Mouse (Mus musculus) CH12.LX (cell line): ENCODE measurements around the gene Rpp25l. TPM values are rescaled to one million over a fixed set of nuclear protein-coding genes. Genes with fewer than 3 reads are reported as not detected.

Source experiments
- DNase-seq: peaks from one replicate; pipeline ENCODE4 v3.0.0-alpha.2; 2013; ENCODE audit errors: extremely low read depth
- H3K27ac ChIP-seq: 2 replicates; pipeline ENCODE4 v1.5.1; 2012; ENCODE audit warnings: low read depth, mild to moderate bottlenecking, control low read depth, moderate library complexity; ENCODE audit not compliant: insufficient read depth
- H3K27me3 ChIP-seq: replicated peaks from 2 replicates; pipeline ENCODE3; 2012; ENCODE audit warnings: inconsistent platforms
- H3K36me3 ChIP-seq, 2 experiments: replicated peaks in 1 of 2; 2 replicates each; pipeline versions ENCODE3 to v1.6.1; 2012; ENCODE audit warnings: inconsistent platforms in 1 of 2, low read length in 1 of 2, mild to moderate bottlenecking in 1 of 2, mixed read lengths in 1 of 2, moderate library complexity in 1 of 2; ENCODE audit not compliant: control insufficient read depth in 1 of 2, insufficient read depth in 1 of 2
- H3K4me1 ChIP-seq, 2 experiments: 2 replicates each; pipeline ENCODE4 v1.6.1; 2012; ENCODE audit warnings: inconsistent platforms in 1 of 2, moderate library complexity in 1 of 2; ENCODE audit not compliant: insufficient read depth in 2 of 2, control insufficient read depth in 1 of 2
- H3K4me2 ChIP-seq: 2 replicates; pipeline ENCODE4 v1.6.1; 2012; ENCODE audit warnings: low read depth, mild to moderate bottlenecking, control low read depth; ENCODE audit not compliant: poor library complexity, insufficient read depth, severe bottlenecking
- H3K4me3 ChIP-seq, 3 experiments: fragments of 150-350 bp in 1 of 3; sonication (generic) in 1 of 3; replicated peaks in 1 of 3; 2 replicates each; pipeline versions ENCODE3 to v1.5.1; 2011 to 2012; ENCODE audit warnings: low read depth in 2 of 3, low read length in 2 of 3, mild to moderate bottlenecking in 2 of 3, moderate library complexity in 2 of 3, control low read depth in 1 of 3, improper control_type of control experiment in 1 of 3, inconsistent platforms in 1 of 3, mixed read lengths in 1 of 3; ENCODE audit not compliant: poor library complexity in 1 of 3
- H3K79me2 ChIP-seq: replicated peaks from 2 replicates; pipeline ENCODE4 v1.6.1; 2012; ENCODE audit warnings: mild to moderate bottlenecking, moderate library complexity; ENCODE audit not compliant: control insufficient read depth, poor library complexity, insufficient read depth, severe bottlenecking; ENCODE audit errors: extremely low read depth
- H3K9ac ChIP-seq: 2 replicates; pipeline ENCODE4 v1.6.1; 2012; ENCODE audit warnings: low read depth, mild to moderate bottlenecking, control low read depth, moderate library complexity; ENCODE audit not compliant: insufficient read depth
- H3K9me3 ChIP-seq: replicated peaks from 2 replicates; pipeline ENCODE3; 2012; ENCODE audit warnings: low read length, inconsistent platforms, mixed read lengths
- BHLHE40 ChIP-seq: IDR thresholded peaks from 2 replicates; pipeline ENCODE4 v1.6.1; 2011; ENCODE audit warnings: mild to moderate bottlenecking, low read depth, low read length, improper control_type of control experiment
- CHD2 ChIP-seq: IDR thresholded peaks from 2 replicates; pipeline ENCODE4 v1.6.1; 2011; ENCODE audit warnings: low read length, improper control_type of control experiment
- CTCF ChIP-seq, 2 experiments: IDR thresholded peaks in 1 of 2; conservative IDR thresholded peaks in 1 of 2; 2 replicates each; pipeline ENCODE4 v1.5.1; 2011 to 2012; ENCODE audit warnings: low read depth in 2 of 2, low read length in 2 of 2, improper control_type of control experiment in 1 of 2, inconsistent platforms in 1 of 2, mild to moderate bottlenecking in 1 of 2, moderate library complexity in 1 of 2
- E2F4 ChIP-seq: IDR thresholded peaks from 2 replicates; pipeline ENCODE4 v1.6.1; 2011; ENCODE audit warnings: low read depth, low read length, improper control_type of control experiment; ENCODE audit not compliant: insufficient replicate concordance
- ELF1 ChIP-seq: IDR thresholded peaks from 2 replicates; pipeline ENCODE4 v1.6.1; 2014; ENCODE audit warnings: low read depth, mild to moderate bottlenecking, inconsistent platforms, low read length, improper control_type of control experiment
- EP300 ChIP-seq: IDR thresholded peaks from 2 replicates; pipeline ENCODE4 v1.6.1; 2011; ENCODE audit warnings: low read length, improper control_type of control experiment
- ETS1 ChIP-seq: conservative IDR thresholded peaks from 2 replicates; pipeline ENCODE4 v1.6.1; 2012; ENCODE audit warnings: low read depth, mild to moderate bottlenecking, inconsistent platforms, low read length, improper control_type of control experiment, moderate library complexity
- GABPA ChIP-seq: IDR thresholded peaks from 2 replicates; pipeline ENCODE4 v1.6.1; 2012; ENCODE audit warnings: low read depth, low read length, improper control_type of control experiment, inconsistent platforms; ENCODE audit not compliant: insufficient replicate concordance
- HCFC1 ChIP-seq: IDR thresholded peaks from 2 replicates; pipeline ENCODE4 v1.6.1; 2012; ENCODE audit warnings: low read depth, mild to moderate bottlenecking, inconsistent platforms, low read length, improper control_type of control experiment
- JUN ChIP-seq: IDR thresholded peaks from 2 replicates; pipeline ENCODE4 v1.6.1; 2011; ENCODE audit warnings: low read depth, mild to moderate bottlenecking, low read length, improper control_type of control experiment, moderate library complexity; ENCODE audit not compliant: insufficient read depth
- KAT2A ChIP-seq: IDR thresholded peaks from 2 replicates; pipeline ENCODE4 v1.6.1; 2012; ENCODE audit warnings: low read length, improper control_type of control experiment, inconsistent platforms; ENCODE audit not compliant: insufficient replicate concordance
- MAFK ChIP-seq: IDR thresholded peaks from 2 replicates; pipeline ENCODE4 v1.6.1; 2011; ENCODE audit warnings: low read length, improper control_type of control experiment; ENCODE audit not compliant: insufficient replicate concordance
- MAX ChIP-seq: IDR thresholded peaks from 2 replicates; pipeline ENCODE4 v1.6.1; 2011; ENCODE audit warnings: low read length, improper control_type of control experiment
- MAZ ChIP-seq: IDR thresholded peaks from 2 replicates; pipeline ENCODE4 v1.6.1; 2012; ENCODE audit warnings: low read depth, mild to moderate bottlenecking, inconsistent platforms, low read length, improper control_type of control experiment, moderate library complexity
- MEF2A ChIP-seq: IDR thresholded peaks from 2 replicates; pipeline ENCODE4 v1.6.1; 2014; ENCODE audit warnings: low read depth, mild to moderate bottlenecking, inconsistent platforms, low read length, improper control_type of control experiment, borderline replicate concordance
- NELFE ChIP-seq: IDR thresholded peaks from 2 replicates; pipeline ENCODE4 v1.6.1; 2011; ENCODE audit warnings: low read depth, low read length, improper control_type of control experiment
- PAX5 ChIP-seq: IDR thresholded peaks from 2 replicates; pipeline ENCODE4 v1.6.1; 2012; ENCODE audit warnings: low read length, inconsistent platforms, mixed read lengths
- POLR2AphosphoS2 ChIP-seq: IDR thresholded peaks from 2 replicates; pipeline ENCODE4 v1.6.1; 2011; ENCODE audit warnings: low read depth, low read length, improper control_type of control experiment
- RAD21 ChIP-seq: IDR thresholded peaks from 2 replicates; pipeline ENCODE4 v1.6.1; 2011; ENCODE audit warnings: low read depth, mild to moderate bottlenecking, low read length, improper control_type of control experiment, moderate library complexity
- TBP ChIP-seq: conservative IDR thresholded peaks from 2 replicates; pipeline ENCODE4 v1.6.1; 2011; ENCODE audit warnings: low read depth, low read length, improper control_type of control experiment
- UBTF ChIP-seq: IDR thresholded peaks from 2 replicates; pipeline ENCODE4 v1.6.1; 2012; ENCODE audit warnings: low read depth, mild to moderate bottlenecking, inconsistent platforms, low read length, improper control_type of control experiment, moderate library complexity
- USF1 ChIP-seq: IDR thresholded peaks from 2 replicates; pipeline ENCODE4 v1.6.1; 2014; ENCODE audit warnings: low read depth, mild to moderate bottlenecking, inconsistent platforms, low read length, improper control_type of control experiment
- ZC3H11A ChIP-seq: IDR thresholded peaks from 2 replicates; pipeline ENCODE4 v1.6.1; 2012; ENCODE audit warnings: low read depth, mild to moderate bottlenecking, inconsistent platforms, low read length, improper control_type of control experiment
- ZKSCAN1 ChIP-seq: IDR thresholded peaks from 2 replicates; pipeline ENCODE4 v1.6.1; 2012; ENCODE audit warnings: low read depth, inconsistent platforms, low read length, improper control_type of control experiment, borderline replicate concordance
- ZMIZ1 ChIP-seq: IDR thresholded peaks from 2 replicates; pipeline ENCODE4 v1.6.1; 2012; ENCODE audit warnings: low read depth, mild to moderate bottlenecking, inconsistent platforms, low read length, improper control_type of control experiment
- ZNF384 ChIP-seq: IDR thresholded peaks from 2 replicates; pipeline ENCODE4 v1.6.1; 2012; ENCODE audit warnings: low read depth, low read length, improper control_type of control experiment, inconsistent platforms
- dilution Hi-C: fragments of 300-500 bp; cut with MboI; formaldehyde crosslinking; loops from 2 replicates; pipeline ENCODE4 v1.14.3; 2020; ENCODE audit warnings: low sequenced_read_pairs; ENCODE audit not compliant: extremely low pct_unique_long_range_greater_than_20kb, extremely low pct_ligation_motif_present
- in situ Hi-C: fragments of 300-500 bp; cut with MboI; formaldehyde crosslinking; loops from 3 replicates; pipeline ENCODE4 v1.14.3; 2019; ENCODE audit warnings: low sequenced_read_pairs, low pct_ligation_motif_present, low pct_unique_long_range_greater_than_20kb, mixed read lengths
- polyA plus RNA-seq: library from polyadenylated mRNA; unstranded; fragments of >175 nt; gene quantifications from 2 replicates; pipeline ENCODE4 v1.2.1, GENCODE M21; 2012; ENCODE audit warnings: low read depth; ENCODE audit not compliant: insufficient read length
- total RNA-seq, 2 experiments: library from RNA; depleted of rRNA; stranded (reverse); fragments of 300-350 nt in 1 of 2; fragments of >200 nt in 1 of 2; gene quantifications; 2 replicates each; pipeline ENCODE4 v1.2.3; 2012 to 2014

The Rpp25l gene
- total and polyA plus RNA-seq, 3 experiments, result 48.1 to 72.8 (median 65.3) TPM

DNA sequence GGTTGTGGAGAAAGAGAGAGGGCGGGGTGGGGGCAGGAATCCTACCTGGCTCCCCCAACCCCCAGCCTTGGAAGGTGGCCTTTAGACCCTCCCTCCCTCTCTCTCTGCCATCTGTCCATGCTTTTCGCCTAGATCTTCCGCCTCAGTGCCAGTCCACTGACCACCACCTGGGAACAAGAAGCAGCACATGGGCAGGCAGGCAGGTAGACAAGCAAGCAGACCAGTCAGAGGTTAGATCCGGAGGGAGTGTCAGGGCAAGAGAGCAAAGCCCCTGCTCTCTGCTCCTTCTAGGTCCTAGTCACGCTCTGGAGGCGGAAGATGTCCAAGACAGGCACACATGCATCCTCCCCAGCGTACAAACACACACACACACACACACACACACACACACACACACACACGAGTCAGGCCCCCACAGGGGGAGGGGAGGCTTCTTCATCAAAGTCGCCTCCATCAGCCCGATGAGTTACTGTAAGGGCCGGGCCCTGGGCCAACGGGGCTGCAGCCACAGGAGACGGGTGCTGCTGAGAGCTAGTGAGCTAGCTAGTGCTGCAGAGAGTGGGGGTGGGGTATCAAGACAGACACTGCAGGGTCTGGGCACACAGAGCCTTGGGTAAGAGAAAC is 36.2 kb downstream of the Rpp25l start:
- no peak overlapping the region for H3K4me2 ChIP-seq
- H3K36me3 ChIP-seq, result no peaks in the 10 kb centered on the region
- TF ChIP-seq USF1, result no peak
- TF ChIP-seq MAFK, result no peak
- TF ChIP-seq POLR2AphosphoS2, result no peak
- TF ChIP-seq RAD21, result no peak
- TF ChIP-seq JUN, result no peak
- no peak for TF ChIP-seq BHLHE40
- no peak for TF ChIP-seq ZNF384
- no peak for TF ChIP-seq PAX5
- no peak for TF ChIP-seq NELFE
- TF ChIP-seq ZMIZ1, result no peak
- no peak for TF ChIP-seq GABPA
- no peak for TF ChIP-seq EP300
- TF ChIP-seq UBTF, result no peak
- no peak for TF ChIP-seq TBP
- no peak for TF ChIP-seq ETS1
- no peak for TF ChIP-seq HCFC1
- no peak for TF ChIP-seq MEF2A
- no peak for TF ChIP-seq MAZ
- no peak for DNase-seq
- dilution Hi-C loops, result no loop called here
- H3K27ac ChIP-seq, result no peak overlapping the region
- no peak overlapping the region for H3K4me3 ChIP-seq
- in situ Hi-C loops, result no loop called here
- peaks cover 0 to 5% of the 10 kb centered on the region in 2 experiments; a peak in 1 of 4 replicates for H3K4me1 ChIP-seq
- no peak overlapping the region for H3K9ac ChIP-seq
- no peaks in the 10 kb centered on the region for H3K9me3 ChIP-seq
- peaks cover 96% of the 10 kb centered on the region for H3K27me3 ChIP-seq
- H3K79me2 ChIP-seq, result no peaks in the 10 kb centered on the region

DNA sequence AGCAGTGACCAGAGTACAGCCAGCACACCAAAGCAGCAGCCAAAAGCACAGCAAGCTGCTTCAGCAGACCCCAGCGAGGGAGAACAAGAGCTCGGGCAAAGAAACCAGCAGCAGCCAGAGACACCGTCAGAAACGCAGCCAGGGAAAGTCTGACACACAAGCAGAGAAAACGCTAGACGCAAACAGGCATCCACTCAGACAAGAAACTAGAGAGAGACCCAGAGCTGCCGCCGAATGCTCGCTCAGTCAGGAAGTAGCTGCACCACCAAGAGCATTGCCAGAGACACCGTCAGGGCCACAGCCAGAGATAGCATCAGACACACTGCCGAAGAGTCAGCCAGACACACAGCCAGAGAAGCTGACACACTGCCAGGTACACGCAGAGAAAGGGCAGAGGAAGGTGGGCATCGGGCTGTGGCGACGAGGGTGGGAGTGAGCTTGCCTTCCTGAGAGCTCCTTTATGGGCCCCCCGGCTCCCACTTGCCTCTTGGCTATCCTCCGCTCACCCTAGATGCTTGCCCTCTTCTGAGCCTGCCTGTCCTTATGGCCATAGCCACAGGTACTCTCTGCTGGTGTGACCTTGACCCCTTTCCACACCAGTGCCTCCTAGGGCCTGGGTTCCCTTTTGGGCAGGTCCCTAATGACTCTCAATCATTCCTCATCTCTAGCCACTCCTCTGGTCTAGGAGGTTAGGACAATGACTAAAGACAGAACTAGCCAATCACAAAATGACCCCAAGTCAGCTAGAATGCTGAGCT is 36.9 kb downstream of the Rpp25l start:
- no peak overlapping the region for H3K4me3 ChIP-seq
- H3K4me1 ChIP-seq, result peaks cover 0 to 5% of the 10 kb centered on the region in 2 experiments; a peak in 1 of 4 replicates
- no peak overlapping the region for H3K27ac ChIP-seq
- in situ Hi-C loops, result no loop called here
- DNase-seq, result no peak
- peaks cover 97% of the 10 kb centered on the region for H3K27me3 ChIP-seq
- H3K4me2 ChIP-seq, result no peak overlapping the region
- dilution Hi-C loops, result no loop called here
- H3K79me2 ChIP-seq, result no peaks in the 10 kb centered on the region
- no peaks in the 10 kb centered on the region for H3K36me3 ChIP-seq
- H3K9ac ChIP-seq, result no peak overlapping the region
- no peaks in the 10 kb centered on the region for H3K9me3 ChIP-seq
- TF ChIP-seq MAX, result no peak
- TF ChIP-seq ZKSCAN1, result no peak
- no peak for TF ChIP-seq HCFC1
- no peak for TF ChIP-seq KAT2A
- no peak for TF ChIP-seq GABPA
- no peak for TF ChIP-seq E2F4
- TF ChIP-seq CTCF (conservative IDR thresholded peaks at IDR 0.05 in 1 of 2, IDR thresholded peaks at IDR 0.05 in 1 of 2; ENCODE audit: low read depth in 2 of 2, low read length in 2 of 2), result no peak
- TF ChIP-seq USF1, result no peak
- no peak for TF ChIP-seq MEF2A
- TF ChIP-seq TBP, result no peak
- TF ChIP-seq CHD2, result no peak
- no peak for TF ChIP-seq ZC3H11A
- no peak for TF ChIP-seq MAFK
- TF ChIP-seq ELF1, result no peak
- no peak for TF ChIP-seq NELFE
